Mouse (Mus musculus) T-helper 17 cell (primary cell): Measurements from ENCODE around the gene Scn9a.

ENCODE experiments used
- in situ Hi-C, 2 experiments: fragments of 300-600 bp; cut with MboI, MseI; formaldehyde crosslinking; loops; 1 replicate in 1 of 2; 2 replicates in 1 of 2; pipeline ENCODE4 v1.15.1; 2025; ENCODE audit warnings: high pct_unique_total_duplicates in 2 of 2

Scn9a gene

GRCm38 (mm10) chr2:66463916-66464315 lies 170.8 kb downstream of the Scn9a start:
- in situ Hi-C loops: no loop called here

- in situ Hi-C loops: no loop called here
Measured at GRCm38 (mm10) chr2:66462458-66462857, 172.3 kb downstream of the Scn9a start.

DNA sequence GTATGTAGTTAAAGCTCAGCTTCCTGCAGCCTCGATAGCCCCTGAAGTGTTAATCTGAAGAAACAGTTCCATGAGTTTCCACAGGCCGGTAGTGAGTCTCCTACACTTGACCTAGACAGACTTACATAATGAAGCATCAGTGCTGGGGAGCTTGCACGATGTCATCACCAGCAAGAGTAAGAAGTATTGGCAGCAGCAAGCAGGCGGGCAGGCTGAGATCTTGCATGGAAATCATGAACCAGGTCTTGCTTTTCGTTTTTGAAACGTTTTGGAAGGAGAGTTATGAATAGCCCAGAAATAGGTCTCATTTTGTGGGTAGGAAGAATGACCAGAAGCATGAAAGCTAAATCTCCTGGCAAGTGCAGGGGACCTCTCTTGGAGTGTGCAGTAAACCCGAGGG lies 194.1 kb downstream of the Scn9a start, which contains the start of gene Scn1a:
Gene Scn1a (minus strand): TSS at position 130 of the 400 bp plus-strand sequence.
- in situ Hi-C loops: no loop called here

- in situ Hi-C loops: no loop called here
Measured at GRCm38 (mm10) chr2:66439764-66440471, 194.8 kb downstream of the Scn9a start.

- in situ Hi-C loops: no loop called here
Measured at GRCm38 (mm10) chr2:66436286-66436685, 198.5 kb downstream of the Scn9a start.
